Mouse (Mus musculus) midbrain, embryonic 12.5 days (tissue): Measurements from ENCODE around the gene Cbx7. TPM values are rescaled to one million over a fixed set of nuclear protein-coding genes. Genes with fewer than 3 reads are reported as not detected.
"Not testable (repeated sequence)": the region's sequence is repeated elsewhere in the genome, so short reads cannot be mapped to it uniquely, and the experiment has no call there.

Experiments used
- ATAC-seq: fragments of 200-750 bp; cut with Nextera tagmentation; 2 replicates; pipeline ENCODE4 v1.8.0; 2017; ENCODE audit warnings: low read depth, moderate TSS enrichment, moderate library complexity; ENCODE audit not compliant: low FRiP score
- H3K27ac ChIP-seq: fragments of 300-500 bp; sonication (generic); replicated peaks from 2 replicates; pipeline ENCODE4 v1.5.1; 2016; ENCODE audit warnings: mild to moderate bottlenecking
- H3K27me3 ChIP-seq: fragments of 300-500 bp; sonication (generic); 2 replicates; pipeline ENCODE4 v1.6.1; 2016; ENCODE audit warnings: mild to moderate bottlenecking
- H3K36me3 ChIP-seq: fragments of 300-500 bp; sonication (generic); 2 replicates; pipeline ENCODE4 v1.6.1; 2016
- H3K4me1 ChIP-seq: fragments of 300-500 bp; sonication (generic); 2 replicates; pipeline ENCODE4 v1.6.1; 2016
- H3K4me2 ChIP-seq: fragments of 300-500 bp; sonication (generic); replicated peaks from 2 replicates; pipeline ENCODE4 v1.6.1; 2016; ENCODE audit warnings: mild to moderate bottlenecking, moderate library complexity
- H3K4me3 ChIP-seq: fragments of 300-500 bp; sonication (generic); 2 replicates; pipeline ENCODE4 v1.5.1; 2016; ENCODE audit warnings: mild to moderate bottlenecking
- H3K9ac ChIP-seq: fragments of 300-500 bp; sonication (generic); replicated peaks from 2 replicates; pipeline ENCODE4 v1.6.1; 2016; ENCODE audit warnings: mild to moderate bottlenecking, moderate library complexity
- H3K9me3 ChIP-seq: fragments of 300-500 bp; sonication (generic); 2 replicates; pipeline ENCODE4 v1.6.1; 2016; ENCODE audit warnings: mild to moderate bottlenecking
- WGBS: fragments of 180-500 bp; shearing (Covaris S2); methylation state at CpG from one replicate; pipeline ENCODE4 v1.1.7; 2016; 5-methylcytosine and 5-hydroxymethylcytosine counted together
- polyA plus RNA-seq: library from polyadenylated mRNA; unstranded; fragments of >200 nt; fragmentation: Nextera tagmentation; extraction: Ambion mirVana; gene quantifications from 2 replicates; pipeline ENCODE4 v1.2.1, GENCODE M21; 2016

The Cbx7 gene
- polyA plus RNA-seq, 1 experiment from 2014 or later = 4.2 TPM

DNA sequence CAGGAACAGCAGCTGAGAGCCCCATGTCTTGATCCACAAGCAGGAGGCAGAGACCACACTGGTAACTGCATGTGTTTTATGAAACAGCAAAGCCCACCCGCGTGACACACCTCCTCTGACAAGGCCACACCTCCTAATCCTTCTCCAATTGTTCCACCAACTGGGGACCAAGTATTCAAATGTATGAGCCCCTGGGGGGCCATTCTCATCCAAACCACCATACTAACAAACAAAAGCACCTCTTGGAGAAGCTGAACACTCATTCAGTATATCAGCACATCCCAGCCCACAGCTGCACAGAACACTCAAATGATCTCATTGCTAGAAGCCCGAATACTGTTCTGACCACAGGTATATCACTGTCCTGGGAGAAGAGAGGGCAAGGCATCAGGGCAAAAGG is 27.3 kb downstream of the Cbx7 start:
- ATAC-seq = no peak
- Histone ChIP-seq H3K4me2 (no peak overlapping the region), H3K27me3 (peaks cover 11% of the 10 kb centered on the region), H3K36me3 (no peaks in the 10 kb centered on the region), H3K4me1 (no peaks in the 10 kb centered on the region), H3K27ac (no peak overlapping the region), H3K9me3 (no peaks in the 10 kb centered on the region), H3K4me3 (no peak overlapping the region), H3K9ac (no peak overlapping the region)
- WGBS = 70% methylated on average over 3 of the region's 3 CpGs

DNA sequence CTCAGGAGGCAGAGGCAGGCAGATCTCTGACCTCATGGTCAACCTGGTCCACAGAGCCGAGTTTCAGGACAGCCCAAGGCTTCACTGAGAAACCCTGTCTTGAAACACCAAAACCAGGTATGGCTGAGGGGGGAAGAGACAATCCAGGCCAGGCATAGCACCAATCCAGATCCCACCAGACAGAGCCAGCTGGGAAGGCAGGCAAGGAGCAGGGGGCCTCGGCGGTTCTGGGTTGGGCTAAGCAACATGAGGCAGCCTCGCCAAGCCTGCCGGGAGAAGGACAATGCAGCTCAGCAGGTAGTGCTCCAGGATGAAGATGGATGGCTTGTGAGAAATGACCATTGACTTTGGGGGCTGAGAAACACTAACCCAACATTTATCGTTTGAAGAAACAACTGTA is 28.4 kb downstream of the Cbx7 start:
- WGBS = 89% methylated on average over 6 of the region's 6 CpGs
- no peak overlapping the region for H3K4me3 ChIP-seq
- peaks cover 11% of the 10 kb centered on the region for H3K27me3 ChIP-seq
- no peak overlapping the region for H3K9ac ChIP-seq
- H3K36me3 ChIP-seq = no peaks in the 10 kb centered on the region
- no peak overlapping the region for H3K4me2 ChIP-seq
- no peaks in the 10 kb centered on the region for H3K9me3 ChIP-seq
- H3K4me1 ChIP-seq = no peaks in the 10 kb centered on the region
- no peak overlapping the region for H3K27ac ChIP-seq
- no peak for ATAC-seq

DNA sequence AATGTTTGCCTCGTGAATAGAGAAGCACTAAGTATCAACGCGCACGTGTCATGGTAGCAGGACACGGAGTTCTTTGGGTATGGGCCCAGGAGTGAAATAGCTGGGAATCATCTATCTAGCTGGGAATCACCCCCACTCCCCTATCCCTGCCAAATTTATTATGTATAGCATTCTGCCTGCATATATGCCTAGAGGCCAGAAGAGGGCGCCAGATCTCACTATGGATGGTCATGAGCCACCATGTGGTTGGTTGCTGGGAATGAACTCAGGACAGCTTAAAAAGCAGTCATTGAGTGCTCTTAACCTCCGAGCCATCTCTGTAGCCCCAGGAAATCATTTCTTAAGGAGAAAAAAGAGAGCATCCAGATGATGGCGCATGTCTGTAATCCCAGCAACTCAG is 30.0 kb downstream of the Cbx7 start:
- Histone ChIP-seq H3K36me3 (no peaks in the 10 kb centered on the region), H3K27me3 (peaks cover 11% of the 10 kb centered on the region), H3K9me3 (no peaks in the 10 kb centered on the region), H3K4me3 (no peak overlapping the region), H3K9ac (no peak overlapping the region), H3K4me2 (no peak overlapping the region), H3K27ac (no peak overlapping the region), H3K4me1 (no peaks in the 10 kb centered on the region)
- WGBS = 24% methylated on average over 8 of the region's 8 CpGs
- ATAC-seq = no peak

DNA sequence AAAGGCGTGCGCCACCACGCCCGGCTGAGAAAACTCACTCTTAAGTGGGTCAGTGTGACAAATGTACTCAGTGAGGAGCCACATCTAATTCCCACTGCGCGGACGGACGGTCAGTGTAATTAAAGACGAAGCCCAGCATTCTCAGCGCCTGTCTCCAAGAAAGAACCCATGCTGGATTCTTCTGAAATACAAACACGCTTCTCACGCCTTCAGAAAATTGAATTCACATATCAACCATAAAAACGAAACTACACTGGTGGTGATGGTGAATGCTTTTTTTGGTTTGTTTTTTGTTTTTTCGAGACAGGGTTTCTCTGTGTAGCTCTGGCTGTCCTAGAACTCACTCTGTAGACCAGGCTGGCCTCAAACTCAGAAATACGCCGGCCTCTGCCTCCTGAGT is 31.0 kb downstream of the Cbx7 start:
- Histone ChIP-seq H3K9ac (no peak overlapping the region), H3K27me3 (peaks cover 8% of the 10 kb centered on the region), H3K9me3 (no peaks in the 10 kb centered on the region), H3K4me2 (no peak overlapping the region), H3K36me3 (no peaks in the 10 kb centered on the region), H3K4me1 (peaks cover 2% of the 10 kb centered on the region), H3K4me3 (no peak overlapping the region), H3K27ac (no peak overlapping the region)
- WGBS = 89% methylated on average over 16 of the region's 16 CpGs
- no peak for ATAC-seq

DNA sequence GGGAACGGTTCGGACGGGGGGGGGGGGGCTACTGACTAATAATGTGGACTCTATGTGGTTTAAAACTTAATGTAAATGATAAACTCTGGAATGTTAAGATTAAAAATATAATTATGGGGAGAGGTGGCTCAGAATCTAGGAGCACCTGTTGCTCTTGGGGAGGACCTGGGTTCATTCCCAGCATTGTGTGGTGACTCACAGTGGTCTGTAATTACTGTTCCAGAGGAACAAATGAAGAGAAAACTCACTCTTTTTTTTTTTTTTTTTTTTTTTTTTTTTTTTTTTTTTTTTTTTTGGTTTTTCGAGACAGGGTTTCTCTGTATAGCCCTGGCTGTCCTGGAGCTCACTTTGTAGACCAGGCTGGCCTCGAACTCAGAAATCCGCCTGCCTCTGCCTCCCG is 31.4 kb downstream of the Cbx7 start:
- not testable (repeated sequence) for H3K4me3 ChIP-seq, H3K27ac ChIP-seq, H3K4me2 ChIP-seq, ATAC-seq, H3K4me1 ChIP-seq, H3K9ac ChIP-seq, H3K9me3 ChIP-seq, H3K36me3 ChIP-seq, H3K27me3 ChIP-seq
- 92% methylated on average over 6 of the region's 7 CpGs for WGBS

DNA sequence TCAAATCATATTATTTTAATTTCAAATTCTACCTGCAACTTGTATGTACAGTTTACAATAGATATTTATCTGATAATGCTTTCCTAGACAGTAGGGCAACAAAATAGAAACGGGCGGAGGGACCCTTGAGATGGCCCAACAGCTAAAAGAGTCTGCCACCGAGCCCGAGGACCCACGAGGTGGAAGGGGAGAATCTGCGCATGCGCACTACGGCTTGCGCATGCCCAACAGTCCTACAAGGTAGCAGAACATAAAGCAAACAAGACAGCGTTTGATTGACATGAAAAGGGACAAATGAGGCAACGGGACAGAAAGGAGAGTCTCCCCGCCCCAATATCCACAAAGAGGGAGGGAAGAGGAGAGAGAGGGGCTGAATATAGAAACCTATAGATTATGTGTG is 31.9 kb downstream of the Cbx7 start:
- ATAC-seq = no peak
- Histone ChIP-seq H3K27me3 (no peaks in the 10 kb centered on the region), H3K27ac (no peak overlapping the region), H3K36me3 (no peaks in the 10 kb centered on the region), H3K4me1 (peaks cover 11% of the 10 kb centered on the region), H3K9me3 (no peaks in the 10 kb centered on the region), H3K9ac (no peak overlapping the region), H3K4me2 (no peak overlapping the region), H3K4me3 (no peak overlapping the region)
- WGBS = 91% methylated on average over 12 of the region's 12 CpGs

DNA sequence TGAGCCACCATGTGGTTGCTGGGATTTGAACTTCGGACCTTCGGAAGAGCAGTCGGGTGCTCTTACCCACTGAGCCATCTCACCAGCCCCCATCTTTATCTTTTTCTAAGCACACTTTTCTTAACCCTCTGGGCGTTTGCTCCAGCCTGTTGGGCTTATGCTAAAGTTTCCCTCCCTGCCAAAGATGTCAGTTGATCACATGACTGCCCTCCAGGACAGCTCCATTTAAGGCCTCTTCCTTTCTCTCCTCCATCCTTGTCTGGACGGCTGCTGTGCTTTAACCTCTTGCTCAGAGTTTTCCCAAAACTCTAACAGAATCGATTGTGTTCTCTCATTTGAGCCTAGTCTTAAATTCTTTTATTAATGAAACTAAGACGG is 34.6 kb downstream of the Cbx7 start:
- Histone ChIP-seq H3K27me3 (peaks cover 23% of the 10 kb centered on the region), H3K4me1 (peaks cover 32% of the 10 kb centered on the region), H3K27ac (no peak overlapping the region), H3K36me3 (no peaks in the 10 kb centered on the region), H3K9me3 (no peaks in the 10 kb centered on the region), H3K9ac (no peak overlapping the region), H3K4me3 (no peak overlapping the region), H3K4me2 (no peak overlapping the region)
- 68% methylated on average over 7 of the region's 7 CpGs for WGBS
- ATAC-seq = no peak

DNA sequence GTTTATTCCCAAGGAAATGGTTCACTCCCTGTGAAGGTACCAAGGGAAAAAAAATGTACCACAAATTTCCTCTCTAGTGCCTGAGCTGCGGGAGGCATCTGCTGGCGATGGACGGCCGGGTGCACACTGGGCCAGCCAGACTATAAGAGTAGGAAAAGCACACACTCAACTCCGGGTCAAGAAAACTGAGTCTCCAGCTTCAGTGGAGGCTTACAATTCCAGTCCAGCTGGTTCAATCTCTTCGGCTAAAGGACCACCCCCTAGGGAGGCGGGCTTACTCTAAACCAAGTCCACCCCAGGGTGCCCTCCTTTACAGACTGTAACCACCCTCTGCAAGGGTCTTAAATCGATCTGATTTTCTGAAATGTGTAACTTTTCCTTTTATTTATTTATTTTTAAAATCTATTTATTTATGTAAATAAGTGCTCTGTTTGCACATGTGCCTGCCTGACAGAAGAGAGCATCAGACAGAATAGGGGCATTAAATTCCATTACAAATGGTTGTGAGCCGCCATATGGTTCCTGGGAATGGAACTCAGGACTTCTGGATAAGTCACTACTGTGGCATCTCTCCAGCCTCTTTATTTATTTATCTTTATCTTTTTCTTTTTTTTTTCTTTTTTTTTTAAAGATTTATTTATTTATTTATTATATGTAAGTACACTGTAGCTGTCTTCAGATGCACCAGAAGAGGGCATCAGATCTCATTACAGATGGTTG is 35.1 kb downstream of the Cbx7 start:
- H3K4me3 ChIP-seq = no peak overlapping the region
- H3K4me1 ChIP-seq = peaks cover 32% of the 10 kb centered on the region
- no peak overlapping the region for H3K9ac ChIP-seq
- H3K27me3 ChIP-seq = peaks cover 27% of the 10 kb centered on the region
- ATAC-seq = no peak
- no peaks in the 10 kb centered on the region for H3K36me3 ChIP-seq
- no peak overlapping the region for H3K4me2 ChIP-seq
- no peaks in the 10 kb centered on the region for H3K9me3 ChIP-seq
- WGBS = 22% methylated on average over 9 of the region's 9 CpGs
- no peak overlapping the region for H3K27ac ChIP-seq

DNA sequence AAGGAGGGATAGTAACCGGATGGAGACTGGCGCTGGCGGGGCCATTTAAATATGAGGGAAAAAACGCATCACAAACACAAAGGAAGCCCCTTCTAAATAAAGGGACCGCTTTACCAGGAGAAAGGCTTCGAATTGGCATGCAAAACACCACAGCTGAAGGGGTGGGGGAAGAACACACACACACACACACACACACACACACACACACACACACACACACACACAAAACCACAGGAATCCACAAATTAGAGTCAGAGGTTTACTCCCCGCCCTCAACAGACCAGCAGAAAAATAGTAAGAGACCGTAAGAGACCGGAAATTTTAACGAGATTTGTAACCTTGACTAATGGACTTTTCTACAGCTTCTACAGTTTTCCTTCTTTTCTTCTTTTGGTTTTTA is 36.1 kb downstream of the Cbx7 start:
- H3K27me3 ChIP-seq = peaks cover 36% of the 10 kb centered on the region
- peaks cover 32% of the 10 kb centered on the region for H3K4me1 ChIP-seq
- no peaks in the 10 kb centered on the region for H3K36me3 ChIP-seq
- 4% methylated on average over 10 of the region's 10 CpGs for whole genome bisulfite sequencing
- no peaks in the 10 kb centered on the region for H3K9me3 ChIP-seq
- H3K27ac ChIP-seq = no peak overlapping the region
- H3K4me2 ChIP-seq = peak overlapping the region; percentile 47
- no peak; the same call in 1 of the 2 replicates for ATAC-seq
- no peak overlapping the region for H3K4me3 ChIP-seq
- no peak overlapping the region for H3K9ac ChIP-seq

DNA sequence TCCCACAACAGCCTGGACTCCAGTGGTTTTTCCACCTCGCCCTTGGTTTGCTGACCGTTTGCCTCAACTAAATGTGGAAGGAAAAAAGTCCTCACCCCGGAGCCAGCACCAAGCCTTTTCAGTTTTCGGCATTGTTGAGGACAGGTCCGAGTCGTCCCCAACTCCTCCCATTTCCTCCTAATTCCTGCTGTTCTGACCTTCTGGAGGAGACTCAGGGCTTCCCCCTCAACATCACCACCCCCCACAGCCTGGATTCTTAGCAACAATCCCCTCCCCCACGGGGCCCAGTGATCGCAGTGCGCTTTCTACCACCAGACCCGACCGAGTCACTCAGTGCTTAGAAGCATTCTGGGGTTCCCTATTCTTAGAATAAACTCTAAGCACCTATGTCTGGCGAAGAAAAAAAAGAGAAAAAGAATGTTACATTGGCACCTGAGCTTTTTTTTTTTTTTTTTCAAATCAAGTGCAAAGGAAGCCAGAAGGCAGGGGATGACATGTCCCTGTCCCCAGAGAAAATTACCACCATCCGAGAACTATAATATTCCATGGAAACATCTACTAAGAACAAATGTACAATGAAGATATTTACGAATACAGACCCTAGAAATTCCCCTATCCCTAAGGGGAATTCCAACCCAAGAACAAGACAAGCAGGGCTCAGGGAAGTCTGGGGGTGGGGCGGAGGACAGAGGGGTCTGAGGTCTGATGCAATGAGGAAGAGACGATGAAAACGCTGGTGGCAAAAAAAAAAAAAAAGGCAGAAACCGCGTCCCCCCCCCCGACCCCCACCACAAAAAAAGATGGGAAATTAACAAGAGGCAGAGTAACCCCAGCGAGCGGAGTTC is 37.0 kb downstream of the Cbx7 start:
- H3K4me1 ChIP-seq = peaks cover 32% of the 10 kb centered on the region
- peak overlapping the region; percentile 47 for H3K4me2 ChIP-seq
- no peaks in the 10 kb centered on the region for H3K9me3 ChIP-seq
- no peaks in the 10 kb centered on the region for H3K36me3 ChIP-seq
- 1% methylated on average over 22 of the region's 22 CpGs for WGBS
- peaks cover 42% of the 10 kb centered on the region for H3K27me3 ChIP-seq
- ATAC-seq = no peak
- no peak overlapping the region for H3K9ac ChIP-seq
- H3K4me3 ChIP-seq = peak overlapping the region; percentile 18
- H3K27ac ChIP-seq = no peak overlapping the region

DNA sequence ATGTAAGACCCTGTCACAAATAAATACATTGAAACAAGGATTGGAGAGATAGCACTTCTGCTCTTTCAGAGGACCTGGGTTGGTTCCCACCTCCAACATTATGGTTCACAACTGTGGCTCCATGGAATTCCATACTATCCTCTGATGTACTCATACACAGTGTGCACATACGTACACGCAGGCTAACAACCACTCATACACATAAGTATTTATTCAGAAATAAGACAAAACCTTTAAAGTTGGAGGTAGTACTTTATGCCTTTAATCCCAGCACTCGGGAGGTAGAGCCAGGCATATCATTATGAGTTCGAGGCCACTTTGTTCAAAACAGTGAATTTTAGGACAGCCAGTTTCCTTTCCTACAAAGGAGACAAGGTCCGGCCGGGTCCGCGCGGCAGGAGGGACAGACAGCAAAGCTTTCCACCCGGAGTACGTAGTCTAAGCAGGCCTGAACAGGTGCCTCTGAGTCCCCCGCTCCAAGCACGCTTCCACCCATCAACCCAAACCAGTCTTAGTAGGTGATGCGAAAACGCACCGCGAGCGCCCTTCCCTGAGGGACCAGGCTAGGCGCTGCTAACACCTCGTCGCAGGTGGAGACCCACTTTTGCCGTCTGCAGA is 37.8 kb downstream of the Cbx7 start:
- Histone ChIP-seq H3K27me3 (peaks cover 42% of the 10 kb centered on the region), H3K9ac (no peak overlapping the region; the same call in 1 of the 2 replicates), H3K4me2 (peak overlapping the region; percentile 83), H3K4me3 (peak overlapping the region; percentile 67), H3K9me3 (no peaks in the 10 kb centered on the region), H3K27ac (no peak overlapping the region), H3K4me1 (peaks cover 32% of the 10 kb centered on the region), H3K36me3 (no peaks in the 10 kb centered on the region)
- ATAC-seq = no peak
- 3% methylated on average over 22 of the region's 22 CpGs for WGBS

DNA sequence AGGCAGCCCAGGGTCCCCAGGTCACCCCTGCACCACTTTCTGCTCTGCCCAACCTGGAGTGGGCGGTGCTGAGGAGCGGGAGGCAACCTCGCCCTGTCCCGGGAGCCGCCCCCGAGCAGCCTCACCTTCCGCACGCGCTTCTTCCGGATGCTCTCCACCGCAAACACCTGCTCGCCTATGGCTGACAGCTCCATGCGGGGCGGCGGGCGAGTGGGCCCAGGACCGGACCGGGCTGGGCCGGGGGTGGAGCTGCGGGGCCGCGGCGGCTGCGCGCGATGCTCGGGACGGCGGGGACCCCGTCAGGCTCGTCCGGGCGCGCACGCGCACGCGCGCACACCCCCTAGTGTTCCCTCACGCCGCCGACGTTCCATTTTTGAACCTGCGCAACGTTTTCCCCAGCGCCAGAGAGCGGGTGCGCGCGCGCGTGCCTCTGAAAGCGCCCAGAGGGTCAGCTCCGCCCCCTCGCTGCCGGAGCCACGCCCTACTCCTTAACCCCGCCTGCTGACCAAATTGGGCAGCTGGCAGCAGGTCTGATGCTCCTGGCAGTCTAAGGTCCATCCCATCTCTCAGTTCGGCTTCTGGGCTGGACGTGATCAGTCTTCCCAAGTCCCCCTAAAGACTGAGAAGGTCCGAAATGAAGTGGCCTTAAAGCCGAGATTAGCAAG is 38.5 kb downstream of the Cbx7 start:
- H3K27me3 ChIP-seq = peaks cover 42% of the 10 kb centered on the region
- H3K27ac ChIP-seq = 0 out of 2 replicates have a peak overlapping the region, but pooled peaks have one; percentile 30
- H3K4me1 ChIP-seq = peaks cover 38% of the 10 kb centered on the region
- peak overlapping the region; percentile 70 for H3K9ac ChIP-seq
- under 1% methylated on average over 61 of the region's 62 CpGs for WGBS
- no peaks in the 10 kb centered on the region for H3K9me3 ChIP-seq
- peak overlapping the region; percentile 67 for H3K4me3 ChIP-seq
- peak; percentile 55 for ATAC-seq
- H3K36me3 ChIP-seq = no peaks in the 10 kb centered on the region
- H3K4me2 ChIP-seq = peak overlapping the region; percentile 83
